Mouse (Mus musculus) gastrocnemius, postnatal 10 days (tissue): ENCODE results near the gene Olfr1389. TPM values are rescaled to one million over a fixed set of nuclear protein-coding genes. Genes with fewer than 3 reads are reported as not detected.
"Not testable (repeated sequence)": the region's sequence is repeated elsewhere in the genome, so short reads cannot be mapped to it uniquely, and the experiment has no call there.

Source experiments
- DNase-seq: peaks from one replicate; pipeline ENCODE4 v3.0.0; 2021; ENCODE audit warnings: mixed read lengths
- long read RNA-seq, 2 experiments: library from polyadenylated mRNA; stranded (forward); transcript quantifications; one replicate each; pipeline ENCODE4 v2.0.0; 2021
- total RNA-seq, 2 experiments: library from RNA; stranded (reverse); gene quantifications; 2 replicates each; pipeline ENCODE4 v1.2.3; 2021

The Olfr1389 gene
- not detected for total RNA-seq
- long read RNA-seq, experiment 1 = 0 reads
- long read RNA-seq, experiment 2 = 0 reads

- DNase-seq = no peak
These were observed at the start of gene Olfr1389 for GRCm38 (mm10) chr11:49422767-49423166. Olfr1389 (plus strand) TSS chr11:49423067.

DNA sequence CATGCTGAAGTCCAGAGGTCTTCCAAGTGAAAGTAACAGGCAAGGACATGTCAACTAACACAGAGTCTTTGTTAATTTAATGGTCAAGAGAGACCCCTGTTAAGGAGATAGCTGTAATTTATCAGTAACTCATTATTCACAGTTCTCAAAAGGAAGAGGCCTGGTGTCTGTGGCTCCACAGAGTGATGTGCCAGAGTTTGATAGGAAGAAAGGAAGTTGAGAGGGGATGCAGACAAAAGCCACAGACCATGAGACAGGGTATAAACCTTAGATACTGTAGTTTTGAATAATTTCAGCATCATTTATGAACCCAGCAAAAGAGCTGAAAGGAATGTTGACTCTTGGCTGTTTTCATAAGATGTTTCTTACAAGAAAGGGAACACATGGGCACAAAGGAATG, 39.7 kb upstream of the Olfr1389 start:
- no peak for DNase-seq

DNA sequence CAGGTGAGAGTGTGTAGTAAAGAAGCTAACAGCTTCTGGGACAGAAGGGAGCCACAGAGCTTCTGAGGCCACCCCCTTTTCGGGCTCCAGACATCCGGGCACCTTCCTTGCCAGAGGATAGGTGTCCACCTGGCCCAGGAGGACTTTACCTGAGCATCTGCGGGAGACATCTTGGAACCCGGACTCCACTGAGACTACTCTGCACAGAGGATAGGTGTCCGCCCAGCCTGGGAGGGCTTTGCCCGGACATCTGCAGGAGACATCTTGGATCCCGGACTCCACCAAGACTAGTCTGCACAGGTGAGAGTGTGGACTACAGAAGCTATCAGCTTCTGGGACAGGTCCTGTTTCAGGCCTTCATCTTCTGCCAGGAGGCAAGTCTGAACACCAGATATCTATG, 36.7 kb upstream of the Olfr1389 start:
- DNase-seq = not testable (repeated sequence)

DNA sequence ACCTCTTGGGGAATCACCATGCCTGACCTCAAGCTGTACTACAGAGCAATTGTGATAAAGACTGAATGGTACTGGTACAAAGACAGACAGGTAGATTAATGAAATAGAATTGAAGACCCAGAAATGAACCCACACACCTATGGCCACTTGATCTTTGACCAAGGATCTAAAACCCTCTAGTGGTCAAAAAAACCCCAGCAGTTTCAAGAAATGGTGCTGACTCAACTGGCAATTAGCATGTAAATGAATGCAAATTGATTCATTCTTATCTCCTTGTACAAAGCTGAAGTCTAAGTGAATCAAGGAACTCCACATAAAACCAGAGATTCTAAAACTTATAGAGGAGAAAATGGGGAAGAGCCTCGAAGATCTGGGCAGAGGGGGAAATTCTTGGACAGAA, 30.2 kb upstream of the Olfr1389 start:
- DNase-seq = not testable (repeated sequence)

- no peak for DNase-seq
These were observed 16.1 kb upstream of the Olfr1389 start for GRCm38 (mm10) chr11:49406784-49407183.

GRCm38 (mm10) chr11:49410540-49410939, 12.3 kb upstream of the Olfr1389 start:
- DNase-seq = no peak

GRCm38 (mm10) chr11:49425257-49425927, 2.5 kb downstream of the Olfr1389 start:
- DNase-seq = no peak

- DNase-seq = no peak
These were observed 6.8 kb downstream of the Olfr1389 start for GRCm38 (mm10) chr11:49429641-49430040.

DNA sequence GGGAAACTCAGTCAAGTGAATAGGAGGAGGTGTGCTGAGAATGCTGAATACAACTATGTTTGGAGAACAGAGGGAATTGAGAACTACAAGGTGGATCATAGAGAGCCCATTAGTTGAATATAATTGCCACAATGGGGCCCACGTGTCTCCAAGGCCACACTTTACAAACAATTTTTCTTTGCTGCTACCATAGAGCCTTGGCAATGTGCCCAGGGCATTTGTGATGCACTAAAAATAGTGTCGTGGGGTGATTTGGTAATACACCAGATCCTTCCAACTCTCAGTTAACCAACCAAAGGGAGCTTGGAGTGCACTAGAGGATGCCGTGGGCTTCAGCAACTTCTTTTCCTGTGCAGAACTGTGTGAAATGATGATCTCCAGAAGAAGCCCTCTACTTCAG, 13.5 kb downstream of the Olfr1389 start, which contains the start of gene Olfr1388:
TSS of gene Olfr1388 (plus strand) at position 214 of the 400 bp plus-strand sequence.
- DNase-seq = no peak

DNA sequence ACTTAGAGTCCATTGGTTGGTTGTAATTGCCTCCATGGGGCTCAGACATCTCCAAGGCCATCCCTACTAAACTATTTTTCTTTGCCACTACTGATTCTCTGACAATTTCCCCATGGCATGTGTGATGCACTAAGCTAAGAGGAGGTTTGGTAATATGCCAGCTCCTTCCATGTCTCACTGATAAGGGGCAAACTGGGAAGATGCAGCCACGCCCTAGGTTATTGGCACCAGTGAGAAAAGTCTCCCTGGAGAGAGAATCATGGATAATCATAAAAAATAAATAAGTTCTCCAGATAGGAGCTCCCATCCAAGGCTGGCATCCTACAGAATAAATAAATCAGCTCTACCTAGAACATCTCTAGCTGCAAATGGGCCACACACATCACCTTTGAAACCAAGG, 32.2 kb downstream of the Olfr1389 start, which contains the start of gene Olfr1387:
TSS of gene Olfr1387 (plus strand) at position 301 of the 400 bp plus-strand sequence.
- no peak for DNase-seq

GRCm38 (mm10) chr11:49464746-49465145, 41.9 kb downstream of the Olfr1389 start, which contains the start of gene Olfr1386:
Olfr1386 (plus strand) TSS chr11:49465046.
- not testable (repeated sequence) for DNase-seq

Other genes with a start within 250 kb of the Olfr1389 start
- 1 to 10 TPM; 5.9 to 7.7 TPM for gene Btnl9, start 235.9 kb upstream of the Olfr1389 start, total RNA-seq
- 10 to 100 TPM; 20.8 to 27.5 TPM for gene Zfp62, start 219.8 kb upstream of the Olfr1389 start, total RNA-seq
- gene Mgat1, start 178.9 kb upstream of the Olfr1389 start, total RNA-seq = 10 to 100 TPM; 42.7 to 60.3 TPM
- gene Olfr1393, start 144.8 kb upstream of the Olfr1389 start, total RNA-seq = under 1 TPM; 0.18 to 0.33 TPM
- not detected for gene Olfr1392, start 137.8 kb upstream of the Olfr1389 start, total RNA-seq
- not detected for gene Olfr10, start 118.3 kb upstream of the Olfr1389 start, total RNA-seq
- not detected for gene Olfr1391, start 100.3 kb upstream of the Olfr1389 start, total RNA-seq
- gene Olfr1390, start 87.9 kb upstream of the Olfr1389 start, total RNA-seq = not detected
- under 1 TPM; 0.11 to 0.12 TPM for gene Olfr1388, start 13.6 kb downstream of the Olfr1389 start, total RNA-seq
- not detected for gene Olfr1387, start 32.3 kb downstream of the Olfr1389 start, total RNA-seq
- not detected for gene Olfr1386, start 42.0 kb downstream of the Olfr1389 start, total RNA-seq
- gene Olfr1385, start 66.0 kb downstream of the Olfr1389 start, total RNA-seq = not detected
- not detected for gene Olfr1384, start 83.7 kb downstream of the Olfr1389 start, total RNA-seq
- gene Olfr1383, start 96.6 kb downstream of the Olfr1389 start, total RNA-seq = not detected
- gene Olfr1382, start 105.2 kb downstream of the Olfr1389 start, total RNA-seq = not detected
- gene Olfr1381, start 120.4 kb downstream of the Olfr1389 start, total RNA-seq = not detected
- not detected for gene Olfr1380, start 133.8 kb downstream of the Olfr1389 start, total RNA-seq
- 1 to 10 TPM; 4.2 to 5.8 TPM for gene Flt4, start 186.2 kb downstream of the Olfr1389 start, total RNA-seq
- not detected for gene Scgb3a1, start 240.5 kb downstream of the Olfr1389 start, total RNA-seq